Mouse (Mus musculus) inflammation-experienced regulatory T-cells, adult 6 months (primary cell): ENCODE results near the gene Uqcr11. TPM values are rescaled to one million over a fixed set of nuclear protein-coding genes. Genes with fewer than 3 reads are reported as not detected.

ENCODE experiments used
- ATAC-seq: one replicate; pipeline ENCODE4 v1.8.0; 2017
- polyA plus RNA-seq, 3 experiments: library from polyadenylated mRNA; unstranded; fragments of 100-300 nt; shearing (Covaris generic); gene quantifications; one replicate each; pipeline ENCODE4 v1.2.1; 2017

Gene Uqcr11
- polyA plus RNA-seq, 3 experiments from 2014 or later: 289 to 335 (median 330) TPM

DNA sequence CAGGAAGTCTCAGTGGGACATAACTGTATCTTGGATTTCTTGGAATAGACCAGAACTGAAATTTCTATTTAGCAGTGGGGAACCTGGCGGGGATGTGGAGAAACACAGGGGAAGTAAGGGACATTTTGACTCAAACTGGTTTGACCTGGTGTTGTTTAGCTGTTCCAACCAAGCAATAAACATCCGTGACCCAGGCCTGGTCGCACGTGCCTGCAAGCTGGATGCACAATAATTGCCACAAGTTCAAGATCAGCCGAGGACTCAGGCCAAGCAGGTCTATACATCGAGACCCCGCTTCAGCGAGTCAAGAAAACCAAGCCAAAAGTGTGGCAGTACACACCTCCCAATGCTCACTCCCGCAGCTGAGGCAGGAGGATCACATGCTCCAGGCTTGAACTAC lies 34.6 kb downstream of the Uqcr11 start:
- ATAC-seq: no peak

- no peak for ATAC-seq
Measured at GRCm38 (mm10) chr10:80371411-80371966, 35.1 kb downstream of the Uqcr11 start.

GRCm38 (mm10) chr10:80369995-80370747 lies 36.5 kb downstream of the Uqcr11 start:
- ATAC-seq: no peak

GRCm38 (mm10) chr10:80368392-80368791 lies 38.2 kb downstream of the Uqcr11 start:
- peak; percentile 50 for ATAC-seq

GRCm38 (mm10) chr10:80367954-80368353 lies 38.7 kb downstream of the Uqcr11 start:
- no peak for ATAC-seq

DNA sequence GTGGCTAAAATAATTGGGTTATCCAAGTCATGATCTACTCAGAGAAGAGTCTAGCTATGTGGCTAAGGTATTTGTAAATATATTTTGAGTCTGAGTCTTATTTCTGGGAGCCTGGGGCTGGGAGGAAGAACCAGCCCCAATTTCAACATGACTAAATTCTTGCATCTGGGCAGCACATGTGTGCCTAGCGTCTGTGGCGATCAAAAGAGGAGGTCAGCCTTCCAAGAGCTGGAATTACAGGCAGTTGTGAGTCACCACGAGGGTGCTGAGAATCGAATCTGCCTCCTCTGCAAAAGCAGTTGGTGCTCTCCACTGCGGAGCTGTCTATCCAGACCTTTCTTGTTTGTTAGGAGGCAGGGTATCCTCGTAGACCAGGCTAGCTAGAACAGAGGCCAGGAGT lies 40.9 kb downstream of the Uqcr11 start:
- ATAC-seq: no peak

- ATAC-seq: no peak
Measured at GRCm38 (mm10) chr10:80363734-80364133, 42.9 kb downstream of the Uqcr11 start.

DNA sequence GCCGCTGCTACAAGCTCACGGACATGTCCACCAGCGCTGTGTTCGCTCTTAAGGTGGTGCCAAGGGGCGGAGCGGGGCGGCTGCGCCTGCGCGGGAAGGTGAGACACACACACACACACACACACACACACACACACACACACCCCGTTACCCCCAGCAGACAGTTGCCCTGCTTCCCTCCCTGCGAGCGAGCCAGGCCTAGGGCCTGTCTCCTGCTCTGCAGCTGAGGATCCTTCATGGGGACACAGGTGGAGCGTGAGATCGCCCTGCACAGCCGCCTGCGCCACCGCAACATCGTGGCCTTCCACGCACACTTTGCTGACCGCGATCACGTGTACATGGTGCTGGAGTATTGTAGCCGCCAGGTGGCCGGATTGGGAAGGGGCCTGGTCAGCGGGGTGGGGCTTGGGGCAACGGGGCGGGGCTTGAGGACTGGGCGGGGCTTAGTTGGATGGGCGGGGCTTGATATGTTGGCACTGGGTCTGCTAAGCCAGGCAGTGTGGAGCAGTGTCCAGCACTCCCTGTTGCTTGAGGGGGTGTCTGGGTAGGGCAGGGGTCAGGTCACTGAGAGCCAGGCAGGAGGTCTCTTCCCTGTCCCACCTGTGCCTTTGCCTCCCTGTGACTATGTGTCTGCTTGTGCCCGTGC lies 48.5 kb downstream of the Uqcr11 start:
- no peak for ATAC-seq

GRCm38 (mm10) chr10:80357336-80357735 lies 49.3 kb downstream of the Uqcr11 start:
- no peak for ATAC-seq

DNA sequence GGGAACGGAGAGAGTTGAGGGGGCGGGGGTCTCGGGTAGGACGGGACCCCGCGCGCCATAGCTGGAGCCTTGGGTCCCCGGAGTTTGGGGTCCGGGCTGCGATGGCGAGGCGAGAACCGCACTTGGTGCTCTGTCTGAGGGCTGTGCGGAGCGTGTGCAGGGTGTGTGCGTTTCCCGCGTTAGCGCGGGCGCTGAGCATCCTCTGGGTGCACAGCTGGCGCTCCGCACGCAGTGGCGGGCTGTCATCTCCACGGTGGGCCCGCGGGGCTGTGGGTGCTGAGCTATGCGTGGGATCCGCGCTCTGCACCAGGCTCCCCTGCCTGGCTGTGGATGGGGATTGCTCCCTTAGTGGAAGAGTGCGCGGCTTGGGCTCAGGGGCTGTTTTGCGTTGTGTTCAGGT lies 49.9 kb downstream of the Uqcr11 start:
- ATAC-seq: no peak

DNA sequence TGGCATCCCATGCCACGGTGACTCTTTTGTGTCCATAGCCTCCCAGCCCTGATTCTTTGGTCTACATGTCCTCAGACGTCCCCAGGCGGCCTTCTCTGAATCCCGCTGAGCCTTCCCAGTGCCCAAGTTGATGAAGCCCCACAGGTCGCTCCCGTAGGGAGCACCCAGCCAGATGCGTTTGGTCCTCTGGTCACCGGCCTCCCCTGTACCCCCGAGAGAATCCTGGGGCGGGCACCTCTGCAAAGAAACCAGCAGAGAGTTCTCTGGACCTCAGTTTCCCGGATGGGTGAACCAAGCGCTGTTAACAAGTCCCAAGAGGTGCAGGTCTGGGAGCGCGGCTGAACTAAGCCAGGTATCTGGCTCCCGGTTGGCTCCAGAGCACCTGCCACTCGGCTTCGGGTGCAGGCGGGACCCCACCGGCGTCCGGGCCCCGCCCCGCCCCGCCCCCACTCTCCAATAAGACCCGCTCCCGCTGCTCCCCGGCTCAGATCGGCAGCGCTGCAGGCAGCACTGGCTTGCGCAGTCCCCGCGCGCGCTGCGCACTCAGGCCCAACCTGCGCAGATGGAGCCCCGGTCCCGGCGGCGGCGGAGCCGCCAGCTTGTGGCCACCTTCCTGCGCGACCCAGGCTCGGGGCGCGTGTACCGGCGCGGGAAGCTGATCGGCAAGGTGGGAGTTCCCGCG lies 50.5 kb downstream of the Uqcr11 start, which contains the start of gene Plk5:
TSS of gene Plk5 (plus strand) at position 459 of the 682 bp plus-strand sequence.
- ATAC-seq: no peak

- ATAC-seq: no peak
Measured at GRCm38 (mm10) chr10:80355431-80355830, 51.2 kb downstream of the Uqcr11 start.

Other genes with a start within 250 kb of the Uqcr11 start
- gene Cirbp, start 240.8 kb downstream of the Uqcr11 start, polyA plus RNA-seq: 100 to 1,000 TPM in 2 of 3 experiments, 10 to 100 TPM in 1; 84.2 to 255 (median 213) TPM
- gene 1600002K03Rik, start 233.9 kb downstream of the Uqcr11 start, polyA plus RNA-seq: 10 to 100 TPM; 17.9 to 28.4 (median 20.5) TPM
- not detected for gene Efna2, start 227.3 kb downstream of the Uqcr11 start, polyA plus RNA-seq
- gene Mum1, start 180.4 kb downstream of the Uqcr11 start, polyA plus RNA-seq: 10 to 100 TPM; 57.7 to 85.1 (median 67.4) TPM
- 100 to 1,000 TPM; 183 to 267 (median 228) TPM for gene Ndufs7, start 157.7 kb downstream of the Uqcr11 start, polyA plus RNA-seq
- 1 to 10 TPM in 1 of 3 experiments, under 1 TPM in 2; 0.67 to 1.7 (median 0.75) TPM for gene Gamt, start 145.8 kb downstream of the Uqcr11 start, polyA plus RNA-seq
- 10 to 100 TPM; 12.3 to 14.4 (median 14.0) TPM for gene Dazap1, start 145.3 kb downstream of the Uqcr11 start, polyA plus RNA-seq
- 1,000 to 10,000 TPM in 2 of 3 experiments, 100 to 1,000 TPM in 1; 970 to 1,806 (median 1,658) TPM for gene Rps15, start 114.4 kb downstream of the Uqcr11 start, polyA plus RNA-seq
- gene Apc2, start 110.9 kb downstream of the Uqcr11 start, polyA plus RNA-seq: under 1 TPM; 0.04 to 0.35 (median 0.05) TPM
- gene 2310011J03Rik, start 86.3 kb downstream of the Uqcr11 start, polyA plus RNA-seq: 10 to 100 TPM; 38.1 to 52.1 (median 41.8) TPM
- 10 to 100 TPM in 1 of 3 experiments, 1 to 10 TPM in 2; 2.2 to 10.8 (median 9.5) TPM for gene Pcsk4, start 77.3 kb downstream of the Uqcr11 start, polyA plus RNA-seq
- gene Reep6, start 76.9 kb downstream of the Uqcr11 start, polyA plus RNA-seq: not detected
- not detected for gene Adamtsl5, start 58.4 kb downstream of the Uqcr11 start, polyA plus RNA-seq
- gene Plk5, start 50.4 kb downstream of the Uqcr11 start, polyA plus RNA-seq: not detected
- 1 to 10 TPM in 1 of 3 experiments, under 1 TPM in 2; 0.79 to 1.3 (median 0.79) TPM for gene Mex3d, start 19.2 kb downstream of the Uqcr11 start, polyA plus RNA-seq
- 10 to 100 TPM; 19.2 to 30.4 (median 25.9) TPM for gene Mbd3, start 7.3 kb downstream of the Uqcr11 start, polyA plus RNA-seq
- gene Tcf3, start 26.8 kb upstream of the Uqcr11 start, polyA plus RNA-seq: 1 to 10 TPM; 6.7 to 8.2 (median 7.9) TPM
- not detected for gene Onecut3, start 88.0 kb upstream of the Uqcr11 start, polyA plus RNA-seq
- not detected for gene Atp8b3, start 132.3 kb upstream of the Uqcr11 start, polyA plus RNA-seq
- gene Rexo1, start 154.7 kb upstream of the Uqcr11 start, polyA plus RNA-seq: 10 to 100 TPM; 11.3 to 18.6 (median 14.9) TPM
- 1 to 10 TPM; 6.3 to 7.1 (median 6.8) TPM for gene Klf16, start 170.5 kb upstream of the Uqcr11 start, polyA plus RNA-seq
- gene Abhd17a, start 183.5 kb upstream of the Uqcr11 start, polyA plus RNA-seq: 10 to 100 TPM in 2 of 3 experiments, 1 to 10 TPM in 1; 8.6 to 12.0 (median 11.4) TPM
- 100 to 1,000 TPM in 2 of 3 experiments, 10 to 100 TPM in 1; 96.2 to 110 (median 108) TPM for gene Scamp4, start 196.0 kb upstream of the Uqcr11 start, polyA plus RNA-seq
- 1 to 10 TPM; 2.6 to 4.2 (median 3.1) TPM for gene Adat3, start 196.1 kb upstream of the Uqcr11 start, polyA plus RNA-seq
- 1 to 10 TPM; 5.3 to 8.4 (median 8.3) TPM for gene Gm49322, start 199.2 kb upstream of the Uqcr11 start, polyA plus RNA-seq
- 10 to 100 TPM; 11.7 to 16.3 (median 13.2) TPM for gene Csnk1g2, start 216.0 kb upstream of the Uqcr11 start, polyA plus RNA-seq